Mouse (Mus musculus) lung, postnatal 0 days (tissue): ENCODE measurements at regions not wholly inside any gene's neighbourhood (a gene's known extent, or its start where the extent isn't known, plus 50 kb on each side); places are given as distances from the start of the nearest gene placed in this dataset.

ENCODE experiments used
- ATAC-seq: fragments of 200-750 bp; cut with Nextera tagmentation; 2 replicates; pipeline ENCODE4 v1.8.0; 2017; ENCODE audit warnings: moderate library complexity
- DNase-seq: peaks from one replicate; pipeline ENCODE4 v3.0.0-alpha.2; 2016; ENCODE audit warnings: low spot score
- H3K27ac ChIP-seq: fragments of 300-500 bp; sonication (generic); 2 replicates; pipeline ENCODE4 v1.5.1; 2014; ENCODE audit warnings: antibody characterized with exemption, mild to moderate bottlenecking, low read length, mixed read lengths
- H3K27me3 ChIP-seq: fragments of 300-500 bp; sonication (generic); replicated peaks from 2 replicates; pipeline ENCODE4 v1.6.1; 2014; ENCODE audit warnings: low read length, mixed read lengths; ENCODE audit not compliant: insufficient read depth
- H3K36me3 ChIP-seq: fragments of 300-500 bp; sonication (generic); 2 replicates; pipeline ENCODE4 v1.6.1; 2014; ENCODE audit warnings: low read length, mixed read lengths; ENCODE audit not compliant: insufficient read depth
- H3K4me1 ChIP-seq: fragments of 300-500 bp; sonication (generic); 2 replicates; pipeline ENCODE4 v1.6.1; 2014; ENCODE audit warnings: antibody characterized with exemption, low read depth, low read length, mixed read lengths; ENCODE audit not compliant: insufficient read depth
- H3K4me2 ChIP-seq: fragments of 300-500 bp; sonication (generic); replicated peaks from 2 replicates; pipeline ENCODE4 v1.6.1; 2014; ENCODE audit warnings: low read depth, mild to moderate bottlenecking, low read length, moderate library complexity, mixed read lengths
- H3K4me3 ChIP-seq: fragments of 300-500 bp; sonication (generic); 2 replicates; pipeline ENCODE4 v1.5.1; 2014; ENCODE audit warnings: low read depth, low read length
- H3K9ac ChIP-seq: fragments of 300-500 bp; sonication (generic); replicated peaks from 2 replicates; pipeline ENCODE4 v1.6.1; 2014; ENCODE audit warnings: low read depth, mild to moderate bottlenecking
- H3K9me3 ChIP-seq: fragments of 300-500 bp; sonication (generic); 2 replicates; pipeline ENCODE4 v1.6.1; 2016; ENCODE audit warnings: low read length, mixed read lengths
- CTCF ChIP-seq: IDR thresholded peaks from 2 replicates; pipeline ENCODE4 v1.5.1; 2016; ENCODE audit warnings: antibody characterized with exemption, mild to moderate bottlenecking
- EP300 ChIP-seq: IDR thresholded peaks from 2 replicates; pipeline ENCODE4 v1.6.1; 2016; ENCODE audit warnings: antibody characterized with exemption, mild to moderate bottlenecking, control low read depth
- WGBS: fragments of 180-500 bp; shearing (Covaris S2); extraction: QIAGEN DNeasy Blood & Tissue Kit; methylation state at CpG from one replicate; pipeline ENCODE4 v1.1.7; 2014; 5-methylcytosine and 5-hydroxymethylcytosine counted together

- H3K9me3 ChIP-seq = no peaks in the 10 kb centered on the region
- no peak overlapping the region for H3K9ac ChIP-seq
- DNase-seq = no peak
- WGBS = 32% methylated on average over 6 of the region's 6 CpGs
- ATAC-seq = no peak
- no peaks in the 10 kb centered on the region for H3K36me3 ChIP-seq
- no peak for TF ChIP-seq EP300
- no peak for TF ChIP-seq CTCF
- H3K4me1 ChIP-seq = no peaks in the 10 kb centered on the region
- no peaks in the 10 kb centered on the region for H3K27me3 ChIP-seq
- no peak overlapping the region for H3K27ac ChIP-seq
- no peak overlapping the region for H3K4me2 ChIP-seq
- no peak overlapping the region for H3K4me3 ChIP-seq
Observed at GRCm38 (mm10) chr17:9162148-9162547, 174.0 kb downstream of the 1700010I14Rik start.

GRCm38 (mm10) chr17:9162676-9163075 is 174.5 kb downstream of the 1700010I14Rik start:
- ATAC-seq = no peak
- H3K4me1 ChIP-seq = no peaks in the 10 kb centered on the region
- TF ChIP-seq CTCF = no peak
- no peak for TF ChIP-seq EP300
- no peaks in the 10 kb centered on the region for H3K36me3 ChIP-seq
- H3K9ac ChIP-seq = no peak overlapping the region
- 78% methylated on average over 5 of the region's 5 CpGs for WGBS
- H3K4me3 ChIP-seq = no peak overlapping the region
- H3K27me3 ChIP-seq = no peaks in the 10 kb centered on the region
- DNase-seq = no peak
- no peaks in the 10 kb centered on the region for H3K9me3 ChIP-seq
- H3K27ac ChIP-seq = no peak overlapping the region
- H3K4me2 ChIP-seq = no peak overlapping the region

GRCm38 (mm10) chr17:9163285-9163684 is 175.2 kb downstream of the 1700010I14Rik start:
- Histone ChIP-seq H3K27me3 (0 out of 2 replicates have a peak, but pooled peaks cover 4% of the 10 kb centered on the region), H3K4me3 (no peak overlapping the region), H3K36me3 (no peaks in the 10 kb centered on the region), H3K4me2 (no peak overlapping the region), H3K27ac (no peak overlapping the region), H3K9me3 (no peaks in the 10 kb centered on the region), H3K4me1 (peaks cover 2% of the 10 kb centered on the region; the same call in 1 of the 2 replicates), H3K9ac (no peak overlapping the region)
- TF ChIP-seq EP300 (no peak), CTCF (no peak)
- DNase-seq (no peak), ATAC-seq (no peak)
- 88% methylated on average over 3 of the region's 3 CpGs for WGBS

DNA sequence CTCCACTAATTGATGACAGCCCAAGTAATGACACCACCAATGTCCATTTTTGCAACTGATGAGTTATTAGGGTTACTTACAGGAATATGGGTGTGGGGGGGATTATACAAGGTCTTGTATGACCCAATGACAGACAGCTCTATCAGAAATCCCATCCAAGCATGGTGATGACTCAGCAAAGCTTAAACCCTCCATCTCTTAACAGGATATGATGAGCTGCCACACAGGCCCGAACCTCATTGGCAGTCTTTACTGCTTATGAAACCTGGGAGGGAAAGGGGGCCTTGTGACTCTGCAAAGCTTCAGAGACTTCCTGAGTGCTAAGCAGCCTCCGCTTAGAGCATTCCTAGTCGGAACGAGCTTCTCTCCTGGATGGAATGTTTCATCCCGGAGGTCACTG is 176.4 kb downstream of the 1700010I14Rik start:
- H3K4me3 ChIP-seq = no peak overlapping the region
- no peak overlapping the region for H3K27ac ChIP-seq
- H3K4me1 ChIP-seq = peaks cover 3% of the 10 kb centered on the region; the same call in 1 of the 2 replicates
- WGBS = 75% methylated on average over 5 of the region's 5 CpGs
- no peak for ATAC-seq
- H3K9me3 ChIP-seq = no peaks in the 10 kb centered on the region
- no peak overlapping the region for H3K9ac ChIP-seq
- no peak for DNase-seq
- H3K27me3 ChIP-seq = 0 out of 2 replicates have a peak, but pooled peaks cover 4% of the 10 kb centered on the region
- no peak overlapping the region for H3K4me2 ChIP-seq
- TF ChIP-seq EP300 (no peak), CTCF (no peak)
- no peaks in the 10 kb centered on the region for H3K36me3 ChIP-seq

- H3K4me3 ChIP-seq = peak overlapping the region; percentile 16
- DNase-seq (peak; percentile 25), ATAC-seq (no peak)
- H3K27ac ChIP-seq = no peak overlapping the region
- 0% methylated on average over 10 of the region's 10 CpGs for WGBS
- no peaks in the 10 kb centered on the region for H3K36me3 ChIP-seq
- H3K4me2 ChIP-seq = peak overlapping the region; percentile 46
- 0 out of 2 replicates have a peak, but pooled peaks cover 4% of the 10 kb centered on the region for H3K27me3 ChIP-seq
- TF ChIP-seq EP300 (no peak), CTCF (peak; percentile 62)
- H3K9ac ChIP-seq = no peak overlapping the region
- H3K9me3 ChIP-seq = no peaks in the 10 kb centered on the region
- H3K4me1 ChIP-seq = peaks cover 3% of the 10 kb centered on the region; the same call in 1 of the 2 replicates
Observed at GRCm38 (mm10) chr17:9167161-9167560, 179.0 kb downstream of the 1700010I14Rik start.

GRCm38 (mm10) chr17:9167571-9168201 is 179.6 kb downstream of the 1700010I14Rik start:
- WGBS = under 1% methylated on average over 20 of the region's 20 CpGs
- DNase-seq = peak; percentile 7

More at GRCm38 (mm10) chr17:9167571-9168201, 179.6 kb downstream of the 1700010I14Rik start:
- Histone ChIP-seq H3K27me3 (0 out of 2 replicates have a peak, but pooled peaks cover 4% of the 10 kb centered on the region), H3K9me3 (no peaks in the 10 kb centered on the region), H3K27ac (no peak overlapping the region), H3K4me2 (peak overlapping the region; percentile 46), H3K36me3 (no peaks in the 10 kb centered on the region), H3K9ac (no peak overlapping the region; the same call in 1 of the 2 replicates), H3K4me1 (peaks cover 3% of the 10 kb centered on the region; the same call in 1 of the 2 replicates), H3K4me3 (peak overlapping the region; percentile 16)
- TF ChIP-seq CTCF = no peak
- no peak for TF ChIP-seq EP300
- ATAC-seq = no peak
